Mouse (Mus musculus) liver, adult 2 months (tissue): ENCODE measurements around the gene Hcn3. TPM values are rescaled to one million over a fixed set of nuclear protein-coding genes. Genes with fewer than 3 reads are reported as not detected.

Experiments used
- DNase-seq: peaks from one replicate; pipeline ENCODE4 v3.0.0-alpha.2; 2011; ENCODE audit warnings: low read depth, low spot score; ENCODE audit errors: extremely low read depth
- H3K27ac ChIP-seq: fragments of 200-500 bp; replicated peaks from 2 replicates; pipeline ENCODE4 v1.5.1; 2012; ENCODE audit warnings: low read depth, mild to moderate bottlenecking, control low read depth, inconsistent platforms, low read length; ENCODE audit not compliant: insufficient read depth
- H3K27me3 ChIP-seq: fragments of 200-500 bp; 2 replicates; pipeline ENCODE4 v1.6.1; 2012; ENCODE audit warnings: mild to moderate bottlenecking, moderate library complexity, low read length, inconsistent platforms; ENCODE audit not compliant: control insufficient read depth, insufficient read depth
- H3K36me3 ChIP-seq: fragments of 200-500 bp; 2 replicates; pipeline ENCODE4 v1.6.1; 2012; ENCODE audit warnings: low read length, inconsistent platforms; ENCODE audit not compliant: control insufficient read depth, insufficient read depth
- H3K4me1 ChIP-seq: fragments of 200-500 bp; 2 replicates; pipeline ENCODE4 v1.6.1; 2011; ENCODE audit warnings: low read length; ENCODE audit not compliant: control insufficient read depth, insufficient read depth
- H3K4me3 ChIP-seq: fragments of 200-500 bp; 2 replicates; pipeline ENCODE4 v1.5.1; 2011; ENCODE audit warnings: low read depth, mild to moderate bottlenecking, control low read depth, low read length, moderate library complexity; ENCODE audit not compliant: insufficient read depth
- H3K79me2 ChIP-seq: fragments of 200-500 bp; 2 replicates; pipeline ENCODE4 v1.6.1; 2012; ENCODE audit warnings: inconsistent platforms, mild to moderate bottlenecking, low read length, moderate library complexity; ENCODE audit not compliant: control insufficient read depth, insufficient read depth
- H3K9ac ChIP-seq: fragments of 200-500 bp; 2 replicates; pipeline ENCODE4 v1.6.1; 2012; ENCODE audit warnings: low read depth, mild to moderate bottlenecking, control low read depth, inconsistent platforms, low read length
- CTCF ChIP-seq: fragments of 200-500 bp; IDR thresholded peaks from 2 replicates; pipeline ENCODE4 v1.5.1; 2011; ENCODE audit warnings: low read depth, low read length, control low read depth
- POLR2A ChIP-seq: fragments of 200-500 bp; IDR thresholded peaks from 2 replicates; pipeline ENCODE4 v1.6.1; 2011; ENCODE audit warnings: low read length, control low read depth; ENCODE audit not compliant: insufficient read depth; ENCODE audit errors: extremely low read depth
- WGBS: fragments of 180-500 bp; shearing (Covaris S2); methylation state at CpG from one replicate; pipeline ENCODE4 v1.1.7; 2018; 5-methylcytosine and 5-hydroxymethylcytosine counted together
- polyA plus RNA-seq: library from polyadenylated mRNA; depleted of rRNA; stranded (reverse); fragments of >200 nt; gene quantifications from 2 replicates; pipeline ENCODE4 v1.2.3, GENCODE M21; 2012
- total RNA-seq: library from RNA; depleted of rRNA; stranded (reverse); fragments of >200 nt; gene quantifications from 2 replicates; pipeline ENCODE4 v1.2.3, GENCODE M21; 2014

Gene Hcn3
- total and polyA plus RNA-seq, 2 experiments, result 0.09 to 0.44 TPM

GRCm38 (mm10) chr3:89183058-89183958 lies 23.3 kb upstream of the Hcn3 start, which contains the start of gene Fam189b:
Gene Fam189b, plus strand, starts transcription at chr3:89183143.
- TF ChIP-seq POLR2A (no peak), CTCF (no peak)
- DNase-seq, result peak; percentile 43
- H3K27ac ChIP-seq, result no peak within 1 kb of the TSS
- no peaks in the 10 kb centered on the region for H3K79me2 ChIP-seq
- H3K9ac ChIP-seq, result peak within 1 kb of the TSS; percentile 48
- peak within 1 kb of the TSS; percentile 72 for H3K4me3 ChIP-seq
- no peaks in the 10 kb centered on the region for H3K27me3 ChIP-seq
- WGBS, result 29% methylated on average over 39 of the region's 39 CpGs
- H3K4me1 ChIP-seq, result peaks cover under 1% of the 10 kb centered on the region
- peaks cover 8% of the 10 kb centered on the region; the same call in 1 of the 2 replicates for H3K36me3 ChIP-seq

- TF ChIP-seq CTCF, result no peak
- TF ChIP-seq POLR2A, result no peak
- Histone ChIP-seq H3K4me3 (no peak overlapping the region), H3K9ac (no peak overlapping the region)
These were observed 22.6 kb upstream of the Hcn3 start for GRCm38 (mm10) chr3:89182531-89183057.

GRCm38 (mm10) chr3:89181749-89182500 lies 21.9 kb upstream of the Hcn3 start:
- 95% methylated on average over 27 of the region's 27 CpGs for WGBS
- DNase-seq, result no peak
- Histone ChIP-seq H3K36me3 (peaks cover 8% of the 10 kb centered on the region; the same call in 1 of the 2 replicates), H3K4me1 (peaks cover 4% of the 10 kb centered on the region), H3K27me3 (no peaks in the 10 kb centered on the region), H3K79me2 (no peaks in the 10 kb centered on the region), H3K4me3 (no peak overlapping the region), H3K27ac (no peak overlapping the region), H3K9ac (no peak overlapping the region)
- TF ChIP-seq CTCF, result no peak
- TF ChIP-seq POLR2A, result no peak

More at GRCm38 (mm10) chr3:89182531-89183057, 22.6 kb upstream of the Hcn3 start:
- no peak overlapping the region for H3K27ac ChIP-seq
- no peaks in the 10 kb centered on the region for H3K79me2 ChIP-seq
- 60% methylated on average over 7 of the region's 7 CpGs for WGBS
- H3K27me3 ChIP-seq, result no peaks in the 10 kb centered on the region
- H3K4me1 ChIP-seq, result peaks cover 4% of the 10 kb centered on the region
- DNase-seq, result no peak
- peaks cover 8% of the 10 kb centered on the region; the same call in 1 of the 2 replicates for H3K36me3 ChIP-seq

- H3K9ac ChIP-seq, result no peak overlapping the region
- 93% methylated on average over 11 of the region's 11 CpGs for whole genome bisulfite sequencing
- H3K27me3 ChIP-seq, result no peaks in the 10 kb centered on the region
- TF ChIP-seq CTCF, result no peak
- no peak for TF ChIP-seq POLR2A
- H3K4me1 ChIP-seq, result peaks cover 4% of the 10 kb centered on the region
- peaks cover 19% of the 10 kb centered on the region for H3K36me3 ChIP-seq
- H3K27ac ChIP-seq, result no peak overlapping the region
- H3K4me3 ChIP-seq, result no peak overlapping the region
- no peak for DNase-seq
- no peaks in the 10 kb centered on the region for H3K79me2 ChIP-seq
These were observed 19.1 kb upstream of the Hcn3 start for GRCm38 (mm10) chr3:89179056-89179455.

GRCm38 (mm10) chr3:89178107-89178385 lies 18.1 kb upstream of the Hcn3 start:
- Histone ChIP-seq H3K36me3 (peaks cover 28% of the 10 kb centered on the region), H3K27me3 (no peaks in the 10 kb centered on the region), H3K79me2 (no peaks in the 10 kb centered on the region), H3K4me3 (peak overlapping the region; percentile 78), H3K4me1 (peaks cover 4% of the 10 kb centered on the region), H3K9ac (peak overlapping the region; percentile 76), H3K27ac (peak overlapping the region; percentile 67)
- WGBS, result 1% methylated on average over 6 of the region's 6 CpGs
- TF ChIP-seq CTCF (no peak), POLR2A (no peak)
- no peak for DNase-seq
